Mouse (Mus musculus) c-Kit-positive CD71-positive TER-119-positive erythroid progenitor cells, embryonic 14.5 days (primary cell): ENCODE measurements around the gene Dlgap1.

Source experiments
- DNase-seq: peaks from one replicate; pipeline ENCODE4 v3.0.0-alpha.2; 2013; ENCODE audit warnings: low spot score

Gene Dlgap1

GRCm38 (mm10) chr17:69969021-69969815 lies at the start of gene Dlgap1:
Gene Dlgap1, plus strand, starts transcription at chr17:69969073.
- DNase-seq: no peak

- DNase-seq: no peak
These were observed 13.9 kb upstream of the Dlgap1 start for GRCm38 (mm10) chr17:69954936-69955335.

- no peak for DNase-seq
These were observed 1.2 kb downstream of the Dlgap1 start for GRCm38 (mm10) chr17:69969816-69970750.

- no peak for DNase-seq
These were observed 4.2 kb downstream of the Dlgap1 start for GRCm38 (mm10) chr17:69973081-69973480.

GRCm38 (mm10) chr17:69973991-69974390 lies 5.1 kb downstream of the Dlgap1 start:
- no peak for DNase-seq

GRCm38 (mm10) chr17:69982236-69982923 lies 13.5 kb downstream of the Dlgap1 start:
- DNase-seq: no peak

GRCm38 (mm10) chr17:69996406-69996805 lies 27.5 kb downstream of the Dlgap1 start:
- no peak for DNase-seq

GRCm38 (mm10) chr17:70002026-70002425 lies 33.2 kb downstream of the Dlgap1 start:
- DNase-seq: no peak

GRCm38 (mm10) chr17:70004628-70005027 lies 35.8 kb downstream of the Dlgap1 start:
- no peak for DNase-seq

- no peak for DNase-seq
These were observed 38.7 kb downstream of the Dlgap1 start for GRCm38 (mm10) chr17:70007607-70008006.

GRCm38 (mm10) chr17:70016511-70016910 lies 47.6 kb downstream of the Dlgap1 start:
- no peak for DNase-seq

GRCm38 (mm10) chr17:70020376-70020775 lies 51.5 kb downstream of the Dlgap1 start:
- no peak for DNase-seq

- DNase-seq: no peak
These were observed 53.7 kb downstream of the Dlgap1 start for GRCm38 (mm10) chr17:70022618-70023017.

GRCm38 (mm10) chr17:70034862-70035261 lies 66.0 kb downstream of the Dlgap1 start:
- no peak for DNase-seq

GRCm38 (mm10) chr17:70040751-70041430 lies 72.0 kb downstream of the Dlgap1 start:
- DNase-seq: no peak

GRCm38 (mm10) chr17:70068281-70068680 lies 99.4 kb downstream of the Dlgap1 start:
- DNase-seq: no peak

GRCm38 (mm10) chr17:70072066-70072465 lies 103.2 kb downstream of the Dlgap1 start:
- DNase-seq: no peak

GRCm38 (mm10) chr17:70088220-70088619 lies 119.3 kb downstream of the Dlgap1 start:
- DNase-seq: no peak

- DNase-seq: no peak
These were observed 121.9 kb downstream of the Dlgap1 start for GRCm38 (mm10) chr17:70090737-70091136.

- DNase-seq: no peak
These were observed 160.3 kb downstream of the Dlgap1 start for GRCm38 (mm10) chr17:70129151-70129550.

GRCm38 (mm10) chr17:70169831-70170230 lies 201.0 kb downstream of the Dlgap1 start:
- DNase-seq: no peak
